Mouse (Mus musculus) lung, embryonic 15.5 days (tissue): Measurements from ENCODE around the gene Ifitm1. TPM values are rescaled to one million over a fixed set of nuclear protein-coding genes. Genes with fewer than 3 reads are reported as not detected.
"Not testable (repeated sequence)": the region's sequence is repeated elsewhere in the genome, so short reads cannot be mapped to it uniquely, and the experiment has no call there.

Experiments
- ATAC-seq: fragments of 200-750 bp; cut with Nextera tagmentation; 2 replicates; pipeline ENCODE4 v1.8.0; 2017; ENCODE audit warnings: moderate number of reproducible peaks, borderline replicate concordance; ENCODE audit not compliant: low FRiP score, low TSS enrichment; ENCODE audit errors: extremely low read depth
- H3K27ac ChIP-seq: fragments of 300-500 bp; sonication (generic); 2 replicates; pipeline ENCODE4 v1.5.1; 2015; ENCODE audit warnings: moderate library complexity, mild to moderate bottlenecking, inconsistent platforms
- H3K27me3 ChIP-seq: fragments of 300-500 bp; sonication (generic); 2 replicates; pipeline ENCODE4 v1.6.1; 2015; ENCODE audit warnings: inconsistent platforms
- H3K36me3 ChIP-seq: fragments of 300-500 bp; sonication (generic); 2 replicates; pipeline ENCODE4 v1.6.1; 2015; ENCODE audit warnings: inconsistent platforms
- H3K4me1 ChIP-seq: fragments of 300-500 bp; sonication (generic); 2 replicates; pipeline ENCODE4 v1.6.1; 2015; ENCODE audit warnings: inconsistent platforms
- H3K4me2 ChIP-seq: fragments of 300-500 bp; sonication (generic); 2 replicates; pipeline ENCODE4 v1.6.1; 2015; ENCODE audit warnings: inconsistent platforms, mild to moderate bottlenecking, moderate library complexity
- H3K4me3 ChIP-seq: fragments of 300-500 bp; sonication (generic); 2 replicates; pipeline ENCODE4 v1.5.1; 2015; ENCODE audit warnings: mild to moderate bottlenecking, inconsistent platforms
- H3K9ac ChIP-seq: fragments of 300-500 bp; sonication (generic); 2 replicates; pipeline ENCODE4 v1.6.1; 2015; ENCODE audit warnings: inconsistent platforms
- H3K9me3 ChIP-seq: fragments of 300-500 bp; sonication (generic); 2 replicates; pipeline ENCODE4 v1.6.1; 2016; ENCODE audit warnings: inconsistent platforms
- WGBS: fragments of 180-500 bp; shearing (Covaris S2); methylation state at CpG from one replicate; pipeline ENCODE4 v1.1.7; 2015; 5-methylcytosine and 5-hydroxymethylcytosine counted together
- polyA plus RNA-seq: library from polyadenylated mRNA; unstranded; fragments of >200 nt; fragmentation: Nextera tagmentation; extraction: Ambion mirVana; gene quantifications from 2 replicates; pipeline ENCODE4 v1.2.1, GENCODE M21; 2015

Gene Ifitm1
- polyA plus RNA-seq, 1 experiment from 2014 or later: 54.5 TPM

DNA sequence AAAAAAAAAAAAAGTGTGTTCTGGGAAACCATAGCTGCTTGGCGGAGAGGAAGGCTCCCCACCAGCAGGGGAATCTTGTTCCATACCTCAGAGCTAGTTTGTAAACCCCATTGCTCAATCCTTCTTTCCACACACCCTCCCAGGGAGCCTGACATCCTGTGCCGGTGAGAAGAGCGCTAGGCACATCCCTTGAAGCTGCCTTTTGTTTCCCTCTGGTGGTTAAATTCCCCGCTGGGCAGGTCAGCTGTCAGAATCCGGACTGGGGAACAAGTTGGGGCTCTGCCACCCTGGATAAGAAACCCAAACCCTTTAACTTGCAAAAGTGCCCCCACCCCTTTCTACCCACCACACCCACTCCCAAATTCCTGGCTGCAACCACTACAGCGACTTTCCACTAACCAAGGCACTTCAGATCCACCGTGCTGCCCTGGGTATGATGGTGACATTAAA, 41.3 kb downstream of the Ifitm1 start:
- Histone ChIP-seq H3K4me3 (0 out of 2 replicates have a peak overlapping the region, but pooled peaks have one; percentile 28), H3K4me1 (peaks cover 29% of the 10 kb centered on the region), H3K9me3 (no peaks in the 10 kb centered on the region), H3K9ac (no peak overlapping the region), H3K36me3 (no peaks in the 10 kb centered on the region), H3K27ac (no peak overlapping the region), H3K27me3 (no peaks in the 10 kb centered on the region), H3K4me2 (peak overlapping the region; percentile 65)
- 8% methylated on average over 7 of the region's 7 CpGs for WGBS
- peak; percentile 37; the same call in 1 of the 2 replicates for ATAC-seq

GRCm38 (mm10) chr7:141008938-141009660, 42.1 kb downstream of the Ifitm1 start:
- H3K4me2 ChIP-seq: peak overlapping the region; percentile 65
- no peaks in the 10 kb centered on the region for H3K27me3 ChIP-seq
- 6% methylated on average over 20 of the region's 20 CpGs for WGBS
- H3K9ac ChIP-seq: 0 out of 2 replicates have a peak overlapping the region, but pooled peaks have one; percentile 13
- ATAC-seq: peak; percentile 80
- H3K9me3 ChIP-seq: no peaks in the 10 kb centered on the region
- peak overlapping the region; percentile 57 for H3K27ac ChIP-seq
- H3K36me3 ChIP-seq: no peaks in the 10 kb centered on the region
- H3K4me3 ChIP-seq: peak overlapping the region; percentile 28
- H3K4me1 ChIP-seq: peaks cover 29% of the 10 kb centered on the region

- H3K4me3 ChIP-seq: peak overlapping the region; percentile 50
- no peaks in the 10 kb centered on the region for H3K27me3 ChIP-seq
- peak overlapping the region; percentile 57; the same call in 1 of the 2 replicates for H3K27ac ChIP-seq
- H3K4me2 ChIP-seq: peak overlapping the region; percentile 65
- ATAC-seq: no peak
- no peaks in the 10 kb centered on the region for H3K36me3 ChIP-seq
- WGBS: 74% methylated on average over 9 of the region's 9 CpGs
- H3K9ac ChIP-seq: peak overlapping the region; percentile 46; the same call in 1 of the 2 replicates
- no peaks in the 10 kb centered on the region for H3K9me3 ChIP-seq
- H3K4me1 ChIP-seq: peaks cover 29% of the 10 kb centered on the region
Observed at GRCm38 (mm10) chr7:141009665-141010064, 42.6 kb downstream of the Ifitm1 start.

DNA sequence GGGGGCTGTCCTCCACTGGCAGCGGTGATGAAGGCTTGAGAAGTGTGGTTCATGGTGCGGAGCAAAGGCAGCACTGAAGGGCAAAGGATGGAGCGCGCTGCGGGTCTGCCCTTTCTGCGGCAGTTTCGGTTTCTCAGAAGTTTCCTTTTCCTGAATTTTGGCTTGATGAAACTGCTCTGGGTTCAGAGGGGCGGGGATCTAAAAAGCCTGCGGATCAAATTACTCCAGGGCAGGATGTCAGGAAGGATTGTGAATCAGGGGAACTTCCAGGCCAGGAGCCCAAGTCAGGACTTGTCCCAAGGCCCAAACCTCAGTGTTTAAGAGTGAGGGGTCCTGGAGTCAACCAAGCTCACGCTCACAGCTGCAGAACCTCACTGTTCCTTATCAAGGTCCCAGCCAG, 43.6 kb downstream of the Ifitm1 start, which contains the start of gene Ifitm3:
Ifitm3 (minus strand) TSS at position 178 of the 400 bp plus-strand sequence.
- ATAC-seq: peak; percentile 27; the same call in 1 of the 2 replicates
- 2% methylated on average over 10 of the region's 10 CpGs for WGBS

GRCm38 (mm10) chr7:141011238-141011770, 44.3 kb downstream of the Ifitm1 start:
- 83% methylated on average over 7 of the region's 7 CpGs for WGBS
- no peak for ATAC-seq
- Histone ChIP-seq H3K36me3 (no peaks in the 10 kb centered on the region), H3K4me2 (peak overlapping the region; percentile 65; the same call in 1 of the 2 replicates), H3K9me3 (no peaks in the 10 kb centered on the region), H3K4me3 (no peak overlapping the region), H3K27ac (peak overlapping the region; percentile 76), H3K4me1 (peaks cover 29% of the 10 kb centered on the region), H3K9ac (no peak overlapping the region), H3K27me3 (no peaks in the 10 kb centered on the region)

More for the DNA sequence above, 43.6 kb downstream of the Ifitm1 start, which contains the start of gene Ifitm3:
- peak within 1 kb of the TSS; percentile 50 for H3K4me3 ChIP-seq
- no peaks in the 10 kb centered on the region for H3K27me3 ChIP-seq
- no peaks in the 10 kb centered on the region for H3K36me3 ChIP-seq
- peak within 1 kb of the TSS; percentile 76 for H3K27ac ChIP-seq
- H3K9ac ChIP-seq: peak within 1 kb of the TSS; percentile 46
- no peaks in the 10 kb centered on the region for H3K9me3 ChIP-seq
- peak within 1 kb of the TSS; percentile 65 for H3K4me2 ChIP-seq
- peaks cover 29% of the 10 kb centered on the region for H3K4me1 ChIP-seq

GRCm38 (mm10) chr7:141016707-141017697, 50.0 kb downstream of the Ifitm1 start:
- Histone ChIP-seq H3K36me3 (no peaks in the 10 kb centered on the region), H3K9me3 (no peaks in the 10 kb centered on the region), H3K9ac (no peak overlapping the region), H3K27ac (no peak overlapping the region), H3K4me1 (no peaks in the 10 kb centered on the region), H3K4me2 (no peak overlapping the region), H3K27me3 (no peaks in the 10 kb centered on the region), H3K4me3 (no peak overlapping the region)
- no peak for ATAC-seq
- WGBS: 78% methylated on average over 10 of the region's 10 CpGs

GRCm38 (mm10) chr7:141017824-141018223, 50.8 kb downstream of the Ifitm1 start, which contains the start of gene Ifitm6:
TSS of gene Ifitm6 (minus strand) at chr7:141017924.
- H3K27me3 ChIP-seq, H3K4me3 ChIP-seq, H3K4me2 ChIP-seq, H3K36me3 ChIP-seq, ATAC-seq, H3K9me3 ChIP-seq, H3K4me1 ChIP-seq, H3K9ac ChIP-seq, H3K27ac ChIP-seq: not testable (repeated sequence)
- 86% methylated on average over 1 of the region's 1 CpGs for WGBS

GRCm38 (mm10) chr7:141019028-141019427, 52.0 kb downstream of the Ifitm1 start:
- Histone ChIP-seq H3K4me1 (no peaks in the 10 kb centered on the region), H3K36me3 (no peaks in the 10 kb centered on the region), H3K9me3 (no peaks in the 10 kb centered on the region), H3K27ac (no peak overlapping the region), H3K9ac (no peak overlapping the region), H3K4me2 (no peak overlapping the region), H3K27me3 (no peaks in the 10 kb centered on the region), H3K4me3 (no peak overlapping the region)
- WGBS: 94% methylated on average over 5 of the region's 5 CpGs
- no peak for ATAC-seq

Other genes starting within 250 kb of the Ifitm1 start
- gene Cyp2e1, start 203.5 kb upstream of the Ifitm1 start, polyA plus RNA-seq: 0.10 and 0.19 TPM in 2 replicates
- gene Syce1, start 179.4 kb upstream of the Ifitm1 start, polyA plus RNA-seq: 0.14 TPM in 1 of 2 replicates, not detected in the other
- 0.52 and 0.59 TPM in 2 replicates for gene Zfp941, start 145.0 kb upstream of the Ifitm1 start, polyA plus RNA-seq
- gene Urah, start 132.2 kb upstream of the Ifitm1 start, polyA plus RNA-seq: 4.4 and 5.1 TPM in 2 replicates
- not detected in 2 replicates for gene Scgb1c1, start 121.7 kb upstream of the Ifitm1 start, polyA plus RNA-seq
- gene Odf3, start 119.4 kb upstream of the Ifitm1 start, polyA plus RNA-seq: not detected in 2 replicates
- not detected in 2 replicates for gene Gm45785, start 110.9 kb upstream of the Ifitm1 start, polyA plus RNA-seq
- 58.2 and 58.8 TPM in 2 replicates for gene Ric8a, start 110.3 kb upstream of the Ifitm1 start, polyA plus RNA-seq
- 35.1 and 41.0 TPM in 2 replicates for gene Bet1l, start 109.6 kb upstream of the Ifitm1 start, polyA plus RNA-seq
- gene Psmd13, start 85.3 kb upstream of the Ifitm1 start, polyA plus RNA-seq: 243 and 252 TPM in 2 replicates
- 22.8 and 22.9 TPM in 2 replicates for gene Sirt3, start 84.9 kb upstream of the Ifitm1 start, polyA plus RNA-seq
- 6.2 and 8.5 TPM in 2 replicates for gene Cox8b, start 66.8 kb upstream of the Ifitm1 start, polyA plus RNA-seq
- gene Nlrp6, start 46.3 kb upstream of the Ifitm1 start, polyA plus RNA-seq: 0.26 and 0.72 TPM in 2 replicates
- gene Pgghg, start 25.8 kb upstream of the Ifitm1 start, polyA plus RNA-seq: 18.7 and 21.0 TPM in 2 replicates
- gene Ifitm5, start 16.9 kb upstream of the Ifitm1 start, polyA plus RNA-seq: 2.8 and 4.0 TPM in 2 replicates
- not detected in 2 replicates for gene Gm45717, start 11.3 kb upstream of the Ifitm1 start, polyA plus RNA-seq
- gene Ifitm2, start 11.2 kb upstream of the Ifitm1 start, polyA plus RNA-seq: 925 and 963 TPM in 2 replicates
- gene Ifitm3, start 43.5 kb downstream of the Ifitm1 start, polyA plus RNA-seq: 238 and 246 TPM in 2 replicates
- gene Ifitm6, start 50.7 kb downstream of the Ifitm1 start, polyA plus RNA-seq: 1.4 and 1.6 TPM in 2 replicates
- gene Gm17387, start 61.9 kb downstream of the Ifitm1 start, polyA plus RNA-seq: not detected in 2 replicates
- gene B4galnt4, start 93.9 kb downstream of the Ifitm1 start, polyA plus RNA-seq: 5.3 and 5.8 TPM in 2 replicates
- gene Pkp3, start 111.0 kb downstream of the Ifitm1 start, polyA plus RNA-seq: 14.6 and 15.2 TPM in 2 replicates
- 12.8 and 15.1 TPM in 2 replicates for gene Sigirr, start 133.4 kb downstream of the Ifitm1 start, polyA plus RNA-seq
- 6.4 and 6.5 TPM in 2 replicates for gene Ano9, start 150.6 kb downstream of the Ifitm1 start, polyA plus RNA-seq
- 70.1 and 70.6 TPM in 2 replicates for gene Ptdss2, start 155.2 kb downstream of the Ifitm1 start, polyA plus RNA-seq
- gene Rnh1, start 205.6 kb downstream of the Ifitm1 start, polyA plus RNA-seq: 143 and 152 TPM in 2 replicates
- gene Hras, start 226.8 kb downstream of the Ifitm1 start, polyA plus RNA-seq: 99.9 and 102 TPM in 2 replicates
- gene Lrrc56, start 226.9 kb downstream of the Ifitm1 start, polyA plus RNA-seq: 5.8 and 6.9 TPM in 2 replicates
- gene Lmntd2, start 246.9 kb downstream of the Ifitm1 start, polyA plus RNA-seq: 1.1 and 1.3 TPM in 2 replicates
- gene Rassf7, start 248.6 kb downstream of the Ifitm1 start, polyA plus RNA-seq: 59.7 and 62.6 TPM in 2 replicates